Mouse (Mus musculus): ENCODE data around the gene Clk4. TPM values are rescaled to one million over a fixed set of nuclear protein-coding genes. Genes with fewer than 3 reads are reported as not detected.

The Clk4 gene
- polyA plus RNA-seq (2014; fragmentation: Nextera tagmentation; extraction: Ambion mirVana), result 144 and 159 TPM in 2 replicates

DNA sequence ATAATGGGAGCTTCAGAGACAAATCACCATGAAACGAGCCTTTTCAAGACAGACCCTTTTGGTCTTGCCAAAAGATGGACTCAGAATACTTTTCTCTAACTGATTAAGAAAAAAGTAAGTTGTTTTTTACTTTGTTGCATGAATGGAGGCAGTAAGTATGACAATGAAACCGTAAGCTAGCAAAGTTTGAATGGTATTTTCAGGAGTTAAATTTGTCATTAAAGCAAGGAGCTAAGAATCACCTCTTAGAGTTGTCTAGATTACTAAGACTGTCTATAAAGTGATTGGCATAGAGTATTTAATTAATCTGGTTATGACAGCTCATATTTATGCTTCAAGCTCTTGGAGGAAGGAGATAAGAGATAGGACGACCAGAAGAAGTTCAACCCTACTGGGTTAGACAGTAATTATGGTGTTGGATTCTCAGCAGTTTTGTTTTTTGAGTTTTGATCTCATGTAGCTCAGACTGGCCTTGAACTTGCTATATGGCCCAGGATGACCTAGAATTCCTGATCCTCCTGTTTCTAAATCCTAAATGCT is at the start of gene Clk4:
Gene Clk4, plus strand, starts transcription at position 51 of the 540 bp plus-strand sequence.
- H3K9ac ChIP-seq (replicated peaks; ENCODE audit: low read length), result peak within 1 kb of the TSS; percentile 94
- peak within 1 kb of the TSS; percentile 83 for H3K4me2 ChIP-seq (ENCODE audit: low read length)
- ATAC-seq (ENCODE audit: low FRiP score, low TSS enrichment) (no peak), DNase-seq (no peak)
- H3K27ac ChIP-seq (replicated peaks; ENCODE audit: low read depth, low read length), result peak within 1 kb of the TSS; percentile 97
- H3K36me3 ChIP-seq (ENCODE audit: control insufficient read depth, insufficient read depth, low read length), result no peaks in the 10 kb centered on the region
- H3K4me1 ChIP-seq (ENCODE audit: control insufficient read depth, insufficient read depth, low read length), result peaks cover 26% of the 10 kb centered on the region
- peak within 1 kb of the TSS; percentile 92 for H3K4me3 ChIP-seq (replicated peaks; ENCODE audit: low read depth, low read length)
- WGBS, result 85% methylated on average over 3 of the region's 3 CpGs
- no peaks in the 10 kb centered on the region for H3K9me3 ChIP-seq (ENCODE audit: control insufficient read depth, low read length)
- no peaks in the 10 kb centered on the region for H3K27me3 ChIP-seq (ENCODE audit: control insufficient read depth, insufficient read depth, low read length)

GRCm38 (mm10) chr11:51214021-51214420 is 47.5 kb upstream of the Clk4 start:
- H3K9ac ChIP-seq (replicated peaks; ENCODE audit: low read length), result no peak overlapping the region
- no peak overlapping the region for H3K27ac ChIP-seq (replicated peaks; ENCODE audit: low read depth, low read length)
- H3K4me1 ChIP-seq (ENCODE audit: control insufficient read depth, insufficient read depth, low read length), result no peaks in the 10 kb centered on the region
- ATAC-seq (ENCODE audit: low FRiP score, low TSS enrichment), result no peak
- WGBS, result 89% methylated on average over 7 of the region's 7 CpGs
- no peak for DNase-seq
- H3K27me3 ChIP-seq (ENCODE audit: control insufficient read depth, insufficient read depth, low read length), result no peaks in the 10 kb centered on the region
- H3K9me3 ChIP-seq (ENCODE audit: control insufficient read depth, low read length), result no peaks in the 10 kb centered on the region
- H3K4me3 ChIP-seq (replicated peaks; ENCODE audit: low read depth, low read length), result no peak overlapping the region
- no peaks in the 10 kb centered on the region for H3K36me3 ChIP-seq (ENCODE audit: control insufficient read depth, insufficient read depth, low read length)
- H3K4me2 ChIP-seq (ENCODE audit: low read length), result no peak overlapping the region

DNA sequence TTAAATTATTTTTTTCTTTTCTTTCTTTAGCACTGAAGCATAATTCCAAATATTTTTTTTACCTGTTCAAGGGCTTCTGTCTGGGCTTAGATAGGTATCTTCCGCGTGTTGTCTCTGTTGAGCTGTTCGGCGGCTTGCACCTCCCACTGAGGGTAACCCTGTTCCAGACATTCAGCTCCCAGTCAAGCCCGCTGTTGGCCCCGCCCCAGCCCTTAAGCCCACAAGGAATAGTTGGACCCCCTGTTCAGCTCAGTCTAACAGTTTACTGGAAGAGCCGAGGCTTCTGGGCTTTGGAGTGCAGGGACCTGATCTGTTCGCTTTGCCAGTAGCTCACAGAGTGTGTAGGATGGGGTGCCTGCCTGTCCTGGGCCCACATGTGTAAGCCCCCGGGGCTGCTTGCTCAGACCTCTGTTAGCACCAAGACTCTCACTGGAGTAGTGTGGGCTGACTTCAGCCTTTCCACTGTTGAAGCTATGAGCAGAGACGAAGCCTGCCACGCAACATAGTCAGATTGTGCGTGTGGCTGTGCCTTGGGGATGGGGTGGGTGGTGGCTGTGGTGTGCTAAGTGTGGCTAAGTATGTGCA is 42.0 kb upstream of the Clk4 start:
- H3K4me2 ChIP-seq (ENCODE audit: low read length), result no peak overlapping the region
- H3K9me3 ChIP-seq (ENCODE audit: control insufficient read depth, low read length), result no peaks in the 10 kb centered on the region
- no peaks in the 10 kb centered on the region for H3K27me3 ChIP-seq (ENCODE audit: control insufficient read depth, insufficient read depth, low read length)
- H3K27ac ChIP-seq (replicated peaks; ENCODE audit: low read depth, low read length), result no peak overlapping the region
- ATAC-seq (ENCODE audit: low FRiP score, low TSS enrichment) (no peak), DNase-seq (no peak)
- H3K9ac ChIP-seq (replicated peaks; ENCODE audit: low read length), result no peak overlapping the region
- H3K4me3 ChIP-seq (replicated peaks; ENCODE audit: low read depth, low read length), result no peak overlapping the region
- H3K36me3 ChIP-seq (ENCODE audit: control insufficient read depth, insufficient read depth, low read length), result no peaks in the 10 kb centered on the region
- WGBS, result 82% methylated on average over 12 of the region's 12 CpGs
- no peaks in the 10 kb centered on the region for H3K4me1 ChIP-seq (ENCODE audit: control insufficient read depth, insufficient read depth, low read length)

DNA sequence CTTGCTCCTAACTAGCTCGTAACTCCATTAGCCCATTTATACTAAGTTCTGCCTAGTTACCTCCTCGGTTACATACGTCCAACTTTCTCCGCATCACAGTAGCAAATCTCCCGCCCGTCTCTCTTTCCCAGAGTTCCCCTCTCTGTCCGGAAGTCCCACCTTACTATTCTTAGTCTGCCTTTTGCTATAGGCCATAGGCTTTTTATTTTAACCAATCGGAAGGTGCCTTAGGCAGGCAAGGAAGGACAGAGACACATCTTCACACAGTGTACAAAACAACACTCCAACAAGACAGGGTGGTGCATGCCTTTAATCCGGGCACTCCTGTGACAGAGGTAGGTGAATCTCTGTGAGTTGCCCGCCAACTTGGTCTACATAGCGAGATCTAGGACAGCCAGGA is 41.2 kb upstream of the Clk4 start, which contains the start of gene Gm12569:
Gene Gm12569, plus strand, starts transcription at position 166 of the 400 bp plus-strand sequence.
- ATAC-seq (ENCODE audit: low FRiP score, low TSS enrichment) (no peak), DNase-seq (no peak)
- Histone ChIP-seq H3K9ac (replicated peaks; ENCODE audit: low read length) (no peak within 1 kb of the TSS), H3K27ac (replicated peaks; ENCODE audit: low read depth, low read length) (no peak within 1 kb of the TSS), H3K4me3 (replicated peaks; ENCODE audit: low read depth, low read length) (no peak within 1 kb of the TSS), H3K4me1 (ENCODE audit: control insufficient read depth, insufficient read depth, low read length) (no peaks in the 10 kb centered on the region), H3K4me2 (ENCODE audit: low read length) (no peak within 1 kb of the TSS), H3K9me3 (ENCODE audit: control insufficient read depth, low read length) (no peaks in the 10 kb centered on the region), H3K36me3 (ENCODE audit: control insufficient read depth, insufficient read depth, low read length) (no peaks in the 10 kb centered on the region), H3K27me3 (ENCODE audit: control insufficient read depth, insufficient read depth, low read length) (no peaks in the 10 kb centered on the region)
- WGBS, result 95% methylated on average over 11 of the region's 11 CpGs

DNA sequence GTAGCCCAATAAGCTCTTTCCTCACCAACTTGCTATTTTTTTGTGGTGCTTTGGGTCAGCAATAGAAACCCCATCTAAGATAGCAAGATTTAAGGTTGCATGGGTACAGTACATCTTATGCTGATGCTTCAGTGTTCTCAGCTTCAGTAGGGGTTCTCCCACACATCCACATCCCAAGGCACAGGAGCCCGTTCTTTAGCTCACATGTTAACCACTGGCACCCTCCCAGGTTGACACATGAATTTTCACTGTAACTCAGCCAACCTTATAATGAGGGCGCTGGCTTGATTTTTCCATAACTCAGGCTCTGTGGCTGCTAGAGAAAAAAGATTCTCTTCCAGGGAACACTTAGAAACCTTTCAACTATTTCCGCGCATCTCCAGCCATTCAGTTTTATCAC is 34.4 kb upstream of the Clk4 start:
- Histone ChIP-seq H3K9ac (replicated peaks; ENCODE audit: low read length) (no peak overlapping the region), H3K4me1 (ENCODE audit: control insufficient read depth, insufficient read depth, low read length) (no peaks in the 10 kb centered on the region), H3K27ac (replicated peaks; ENCODE audit: low read depth, low read length) (no peak overlapping the region), H3K4me3 (replicated peaks; ENCODE audit: low read depth, low read length) (no peak overlapping the region), H3K4me2 (ENCODE audit: low read length) (no peak overlapping the region), H3K9me3 (ENCODE audit: control insufficient read depth, low read length) (no peaks in the 10 kb centered on the region), H3K36me3 (ENCODE audit: control insufficient read depth, insufficient read depth, low read length) (no peaks in the 10 kb centered on the region), H3K27me3 (ENCODE audit: control insufficient read depth, insufficient read depth, low read length) (no peaks in the 10 kb centered on the region)
- ATAC-seq (ENCODE audit: low FRiP score, low TSS enrichment) (no peak), DNase-seq (peak; percentile 2)
- WGBS, result 90% methylated on average over 4 of the region's 4 CpGs

GRCm38 (mm10) chr11:51234626-51235025 is 26.9 kb upstream of the Clk4 start:
- Histone ChIP-seq H3K4me3 (replicated peaks; ENCODE audit: low read depth, low read length) (no peak overlapping the region), H3K4me2 (ENCODE audit: low read length) (no peak overlapping the region), H3K9ac (replicated peaks; ENCODE audit: low read length) (no peak overlapping the region), H3K27ac (replicated peaks; ENCODE audit: low read depth, low read length) (no peak overlapping the region), H3K36me3 (ENCODE audit: control insufficient read depth, insufficient read depth, low read length) (no peaks in the 10 kb centered on the region), H3K4me1 (ENCODE audit: control insufficient read depth, insufficient read depth, low read length) (no peaks in the 10 kb centered on the region), H3K9me3 (ENCODE audit: control insufficient read depth, low read length) (no peaks in the 10 kb centered on the region), H3K27me3 (ENCODE audit: control insufficient read depth, insufficient read depth, low read length) (no peaks in the 10 kb centered on the region)
- no peak for DNase-seq
- whole genome bisulfite sequencing, result 93% methylated on average over 9 of the region's 9 CpGs
- ATAC-seq (ENCODE audit: low FRiP score, low TSS enrichment), result no peak

- 87% methylated on average over 2 of the region's 2 CpGs for WGBS
- H3K27ac ChIP-seq (replicated peaks; ENCODE audit: low read depth, low read length), result no peak overlapping the region
- no peak for ATAC-seq (ENCODE audit: low FRiP score, low TSS enrichment)
- H3K36me3 ChIP-seq (ENCODE audit: control insufficient read depth, insufficient read depth, low read length), result no peaks in the 10 kb centered on the region
- H3K4me1 ChIP-seq (ENCODE audit: control insufficient read depth, insufficient read depth, low read length), result no peaks in the 10 kb centered on the region
- no peak for DNase-seq
- H3K27me3 ChIP-seq (ENCODE audit: control insufficient read depth, insufficient read depth, low read length), result no peaks in the 10 kb centered on the region
- H3K4me2 ChIP-seq (ENCODE audit: low read length), result no peak overlapping the region
- H3K9me3 ChIP-seq (ENCODE audit: control insufficient read depth, low read length), result 0 out of 2 replicates have a peak, but pooled peaks cover 2% of the 10 kb centered on the region
- no peak overlapping the region for H3K4me3 ChIP-seq (replicated peaks; ENCODE audit: low read depth, low read length)
- no peak overlapping the region for H3K9ac ChIP-seq (replicated peaks; ENCODE audit: low read length)
Measured at GRCm38 (mm10) chr11:51242897-51243296, 18.6 kb upstream of the Clk4 start.

DNA sequence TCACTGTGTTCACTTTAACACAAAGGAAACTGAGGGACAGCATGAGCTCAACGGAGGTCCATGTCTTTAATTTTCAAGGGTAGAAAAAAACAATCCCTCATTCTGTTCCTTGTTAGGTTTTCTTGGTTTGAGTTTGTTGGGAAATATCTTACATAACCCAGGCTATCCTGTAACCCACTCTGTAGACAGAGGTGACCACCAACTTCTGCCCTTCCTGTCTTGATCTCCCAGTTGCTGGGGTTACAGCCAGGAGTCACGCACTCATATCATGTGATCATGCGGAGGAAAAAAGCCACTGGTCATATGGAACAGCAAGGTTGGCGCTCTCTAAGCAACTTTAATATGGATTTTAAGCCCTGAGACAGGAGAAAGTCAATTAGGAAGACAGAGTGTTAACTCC is 4.5 kb upstream of the Clk4 start:
- no peak overlapping the region for H3K27ac ChIP-seq (replicated peaks; ENCODE audit: low read depth, low read length)
- no peaks in the 10 kb centered on the region for H3K4me1 ChIP-seq (ENCODE audit: control insufficient read depth, insufficient read depth, low read length)
- no peak for DNase-seq
- H3K9ac ChIP-seq (replicated peaks; ENCODE audit: low read length), result no peak overlapping the region
- ATAC-seq (ENCODE audit: low FRiP score, low TSS enrichment), result no peak
- H3K36me3 ChIP-seq (ENCODE audit: control insufficient read depth, insufficient read depth, low read length), result no peaks in the 10 kb centered on the region
- H3K4me2 ChIP-seq (ENCODE audit: low read length), result no peak overlapping the region
- H3K4me3 ChIP-seq (replicated peaks; ENCODE audit: low read depth, low read length), result no peak overlapping the region
- no peaks in the 10 kb centered on the region for H3K9me3 ChIP-seq (ENCODE audit: control insufficient read depth, low read length)
- H3K27me3 ChIP-seq (ENCODE audit: control insufficient read depth, insufficient read depth, low read length), result no peaks in the 10 kb centered on the region
- WGBS, result 92% methylated on average over 4 of the region's 4 CpGs
